Mouse (Mus musculus) thymus, postnatal 25 days (tissue): Measurements from ENCODE around the gene Hoxa5.

Source experiments
- DNase-seq: peaks from one replicate; pipeline ENCODE4 v3.0.0; 2022

Hoxa5 gene

GRCm38 (mm10) chr6:52239625-52240388 is 35.4 kb upstream of the Hoxa5 start:
- DNase-seq = no peak

- DNase-seq = no peak
These were observed 34.6 kb upstream of the Hoxa5 start for GRCm38 (mm10) chr6:52238976-52239375.

DNA sequence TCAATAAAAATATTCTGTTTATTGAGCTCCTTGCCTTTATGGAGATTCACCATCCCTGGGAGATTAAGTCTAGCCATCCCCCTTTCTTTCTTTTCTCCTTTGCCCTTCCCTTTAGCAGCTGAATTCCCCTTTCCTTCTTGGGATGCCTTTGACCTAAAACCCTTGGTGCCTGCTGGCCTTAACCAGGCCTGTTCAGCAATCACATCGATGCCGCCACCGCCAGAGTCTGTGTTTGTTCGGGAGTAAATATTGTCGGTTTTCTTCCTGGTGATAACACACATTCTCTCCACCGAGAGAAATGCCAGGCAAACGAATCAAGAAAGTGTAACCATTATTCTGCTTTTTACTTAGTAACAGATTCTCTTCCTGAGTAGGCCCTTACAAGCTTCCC is 33.8 kb upstream of the Hoxa5 start:
- no peak for DNase-seq

DNA sequence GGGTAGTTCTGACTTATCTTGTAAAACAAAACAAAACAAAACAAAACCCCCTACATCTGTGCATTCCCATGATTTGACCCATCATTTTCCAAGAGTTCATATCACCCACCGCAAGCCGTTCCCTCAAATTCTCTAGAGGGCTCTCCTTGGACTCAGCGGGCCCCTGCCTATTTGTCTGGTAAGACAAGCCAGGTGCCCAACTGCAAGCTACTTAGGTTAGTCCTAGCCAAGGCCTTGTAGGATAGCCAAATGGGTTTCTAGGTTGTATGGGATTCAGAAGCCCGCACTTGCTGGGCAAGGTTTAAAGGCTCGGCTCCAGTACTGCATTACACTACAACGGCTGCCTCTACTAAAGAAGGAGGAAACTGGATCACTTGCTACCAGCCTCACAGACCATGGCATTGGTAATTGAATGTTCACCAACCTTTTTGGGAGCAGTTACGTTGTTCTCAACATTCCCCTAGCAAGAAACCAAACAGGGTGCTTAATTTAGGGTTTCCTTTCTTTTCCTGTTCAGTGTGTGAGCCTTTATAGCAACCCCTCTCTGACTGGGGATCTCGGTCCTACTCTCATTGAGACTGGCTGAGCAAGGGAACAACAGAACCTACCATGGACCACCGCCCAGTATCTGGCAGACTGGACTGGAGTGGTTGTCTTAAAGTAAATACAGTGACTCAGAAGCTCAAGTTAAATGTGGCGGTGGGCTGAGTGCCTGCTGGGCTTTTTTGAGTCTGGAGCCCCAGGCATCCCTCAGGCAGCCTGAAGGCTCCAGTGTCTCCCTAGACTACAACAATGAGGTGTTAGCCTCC is 33.2 kb upstream of the Hoxa5 start:
- DNase-seq = no peak

GRCm38 (mm10) chr6:52236806-52237205 is 32.4 kb upstream of the Hoxa5 start:
- no peak for DNase-seq

GRCm38 (mm10) chr6:52235866-52236265 is 31.5 kb upstream of the Hoxa5 start:
- no peak for DNase-seq

DNA sequence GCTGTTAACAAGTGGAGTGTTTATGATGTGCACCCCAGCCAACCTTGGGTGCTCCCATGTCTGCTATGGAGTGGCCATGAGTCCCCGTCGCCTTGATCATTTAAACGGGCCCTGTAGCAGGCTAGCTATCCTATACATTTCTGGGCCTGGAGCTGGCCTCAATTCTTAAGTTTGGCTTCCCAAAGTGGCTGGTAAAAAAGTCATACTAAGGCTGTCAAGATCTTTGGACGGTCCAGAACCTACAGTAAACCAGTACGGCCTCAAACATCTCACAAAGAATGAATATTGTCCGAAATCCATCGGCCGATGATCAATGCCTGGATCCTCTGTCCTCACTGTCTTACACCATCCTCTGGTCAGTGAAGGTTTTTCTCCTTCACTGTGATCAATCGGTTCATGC is 30.9 kb upstream of the Hoxa5 start:
- no peak for DNase-seq

DNA sequence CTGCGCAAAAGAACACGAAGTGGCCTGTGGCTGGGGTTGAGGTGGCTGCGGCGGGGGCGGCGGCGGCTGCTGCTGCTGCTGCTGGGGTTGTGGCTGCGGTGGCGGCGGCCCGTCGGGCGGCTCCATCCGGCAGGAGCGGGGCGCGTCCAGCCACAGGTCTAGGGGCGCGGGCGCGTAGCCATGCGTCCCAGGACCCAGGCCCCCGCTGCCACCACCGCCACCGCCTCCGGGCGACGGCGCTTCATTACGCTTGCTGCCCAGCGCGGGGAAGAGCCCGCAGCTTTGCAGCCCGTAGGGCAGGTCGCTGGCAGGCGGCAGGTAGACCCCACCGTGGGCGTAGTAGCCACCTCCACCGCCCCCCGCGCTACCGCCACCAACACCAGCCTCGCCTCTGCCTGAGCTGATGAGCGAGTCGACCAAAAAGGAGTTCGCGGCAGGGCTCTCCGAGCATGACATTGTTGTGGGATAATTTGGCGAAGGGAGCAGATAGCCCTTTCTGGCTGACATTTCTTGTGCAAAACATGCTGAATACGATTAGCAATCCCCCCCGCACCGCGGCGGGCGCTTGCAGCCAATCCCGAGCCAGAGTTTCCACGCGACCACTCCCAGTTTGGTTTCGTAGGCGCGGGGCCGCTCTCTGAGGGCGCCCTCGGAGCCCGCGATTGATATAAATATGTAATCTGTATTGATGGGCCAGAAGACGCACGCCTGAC is 30.2 kb upstream of the Hoxa5 start:
- no peak for DNase-seq

DNA sequence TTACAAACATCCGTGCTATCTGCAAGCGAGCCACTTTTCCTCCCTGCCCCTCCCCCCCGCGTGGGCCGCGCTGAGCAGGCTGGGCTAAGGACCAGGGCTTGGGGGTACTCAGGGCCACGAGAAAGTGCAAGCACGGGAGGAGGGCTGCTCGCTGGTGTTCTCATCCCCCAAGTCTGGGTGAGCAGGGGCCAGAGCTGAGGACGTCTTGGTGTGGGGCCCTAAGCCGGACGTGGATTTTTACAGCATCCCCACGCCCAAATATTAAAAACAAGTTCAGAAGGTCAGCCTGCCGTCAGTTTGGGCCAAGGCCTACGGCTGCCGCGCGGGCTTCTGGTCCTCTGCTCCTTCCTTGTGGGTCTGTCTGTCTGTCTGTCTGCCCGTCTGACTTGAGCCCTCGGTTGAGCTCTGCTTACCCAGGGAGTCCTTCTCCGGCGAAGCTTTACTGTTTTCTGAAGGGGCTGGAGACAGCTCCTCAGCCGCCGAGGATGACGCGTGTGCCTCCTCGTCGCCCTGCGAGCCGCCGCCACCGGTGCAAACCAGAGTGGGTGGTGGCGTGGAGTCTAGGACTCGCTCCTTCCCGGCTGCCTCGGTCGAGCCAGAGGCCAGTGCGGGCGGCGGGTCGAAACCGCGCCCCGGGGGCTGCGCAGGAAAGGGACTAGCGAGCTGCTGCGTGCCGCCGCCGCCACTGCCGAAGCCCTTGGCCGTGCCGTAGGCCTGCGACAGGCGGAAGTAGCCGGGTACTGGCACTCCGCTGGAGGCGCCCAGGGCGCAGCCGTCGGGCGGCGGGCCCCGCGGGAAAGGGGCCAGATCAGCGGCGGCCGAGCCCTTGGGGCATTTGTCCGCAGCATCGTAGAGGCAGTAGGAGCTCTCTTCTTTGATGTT is 29.4 kb upstream of the Hoxa5 start:
- peak; percentile 25 for DNase-seq

- DNase-seq = no peak
These were observed 28.7 kb upstream of the Hoxa5 start for GRCm38 (mm10) chr6:52232984-52233545.

DNA sequence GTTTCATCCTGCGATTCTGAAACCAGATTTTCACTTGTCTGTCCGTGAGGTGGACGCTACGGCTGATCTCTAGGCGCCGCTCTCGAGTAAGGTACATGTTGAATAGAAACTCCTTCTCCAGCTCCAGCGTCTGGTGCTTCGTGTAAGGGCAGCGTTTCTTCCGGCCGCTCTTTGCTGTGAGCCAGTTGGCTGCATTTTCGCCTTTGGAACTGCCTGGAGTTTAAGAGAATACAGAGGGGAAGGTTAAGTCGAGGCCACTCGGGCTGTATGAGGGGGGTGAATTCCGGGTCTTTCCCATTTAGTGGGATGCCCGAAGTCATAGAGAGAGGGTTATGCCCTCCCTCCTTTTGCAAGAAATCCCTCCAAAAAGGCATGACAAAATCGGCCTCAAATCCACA is 28.2 kb upstream of the Hoxa5 start:
- peak; percentile 18 for DNase-seq

DNA sequence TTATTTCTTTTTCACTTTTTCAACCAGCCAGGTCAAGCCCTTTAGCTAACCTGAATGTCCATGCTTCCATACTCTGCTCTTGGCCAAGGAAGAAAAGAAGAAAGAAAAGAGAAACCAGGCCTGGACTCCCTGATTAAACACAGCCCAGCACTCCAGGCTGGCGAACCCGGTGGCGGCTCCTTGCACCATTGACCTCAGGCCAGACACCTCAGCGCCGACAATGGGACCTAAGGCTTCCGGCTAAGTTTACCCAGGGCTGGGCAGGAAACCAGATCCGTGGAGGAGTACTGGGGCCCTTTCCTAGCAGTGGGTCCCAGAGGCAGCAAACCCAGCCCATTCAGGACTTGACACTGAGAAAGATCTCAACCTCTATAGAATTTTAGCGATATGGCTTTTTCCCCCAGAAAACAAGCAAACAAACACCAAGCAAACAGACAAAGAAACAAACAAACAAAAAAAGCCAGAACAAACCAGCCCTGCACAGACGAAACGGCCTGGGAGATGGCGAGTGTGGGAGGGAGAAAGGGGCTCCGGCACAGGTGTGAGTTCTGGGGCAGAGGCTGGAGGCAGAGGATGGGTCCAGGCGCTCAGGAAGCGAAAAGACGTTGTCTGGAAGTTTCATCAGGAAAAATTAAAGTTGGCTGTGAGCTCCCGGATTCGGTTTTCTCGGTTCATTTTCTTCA is 27.6 kb upstream of the Hoxa5 start:
- DNase-seq = peak; percentile 7

- no peak for DNase-seq
These were observed 26.3 kb upstream of the Hoxa5 start, which contains the start of gene Hoxa9 for GRCm38 (mm10) chr6:52230516-52231165. Gene Hoxa9, minus strand, starts transcription at chr6:52231089.

DNA sequence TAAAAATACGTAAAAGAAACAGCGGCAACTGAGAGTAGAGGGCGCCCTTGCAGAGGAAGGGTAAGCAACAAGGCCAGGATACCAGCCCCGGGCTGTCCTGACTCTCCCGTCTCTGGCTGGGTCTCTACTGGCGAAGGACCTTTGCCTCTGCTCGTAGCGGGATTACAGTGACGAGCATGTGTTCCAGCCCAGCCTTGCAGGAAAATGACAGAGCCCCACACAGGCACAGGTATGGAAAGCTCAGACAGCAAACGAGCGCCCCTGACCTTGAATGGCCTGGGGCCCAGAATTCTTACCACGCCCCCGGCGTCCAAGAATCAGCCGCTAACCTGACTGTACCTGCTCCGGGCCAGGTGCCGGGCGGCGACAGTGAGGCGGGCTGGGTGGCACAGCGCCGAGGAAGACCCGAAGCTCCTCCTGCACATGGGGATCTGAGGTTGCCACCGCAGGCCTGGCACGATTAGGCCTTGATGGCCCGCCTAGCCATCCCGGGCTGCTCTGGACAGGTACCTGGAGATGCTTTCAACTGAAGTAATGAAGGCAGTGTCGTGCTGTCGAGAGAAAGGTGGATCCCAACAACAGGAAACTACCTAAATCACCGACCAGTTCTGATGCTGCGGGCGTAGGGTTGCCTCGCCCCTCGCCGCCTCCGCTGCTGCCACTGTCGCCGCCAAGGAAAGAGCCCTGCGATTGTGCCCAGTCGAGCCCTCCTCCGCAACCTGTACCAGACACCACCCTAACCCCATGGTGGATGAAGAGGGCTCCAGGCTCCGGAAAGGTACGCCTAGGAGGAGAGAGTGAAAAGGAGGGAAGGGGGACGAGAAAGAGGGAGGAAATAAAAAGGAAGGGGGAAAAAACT is 25.4 kb upstream of the Hoxa5 start:
- DNase-seq = no peak

- DNase-seq = peak; percentile 21
These were observed 24.4 kb upstream of the Hoxa5 start for GRCm38 (mm10) chr6:52228475-52229465.

GRCm38 (mm10) chr6:52227470-52228222 is 23.3 kb upstream of the Hoxa5 start:
- no peak for DNase-seq

- no peak for DNase-seq
These were observed 22.3 kb upstream of the Hoxa5 start for GRCm38 (mm10) chr6:52226569-52227257.
